Mouse (Mus musculus) left cerebral cortex, adult 2 months (tissue): ENCODE measurements at regions not wholly inside any gene's neighbourhood (a gene's known extent, or its start where the extent isn't known, plus 50 kb on each side); places are given as distances from the start of the nearest gene placed in this dataset.

ENCODE experiments used
- DNase-seq, 2 experiments: peaks; one replicate each; pipeline ENCODE4 v3.0.0; 2021 to 2022; ENCODE audit warnings: low spot score in 2 of 2, mixed read lengths in 1 of 2; ENCODE audit errors: extremely low spot score in 1 of 2
- H3K27ac ChIP-seq: fragments of 200-600 bp; 2 replicates; pipeline ENCODE4 v1.8.1; 2022
- H3K4me3 ChIP-seq: fragments of 200-600 bp; 2 replicates; pipeline ENCODE4 v1.8.1; 2022
- CTCF ChIP-seq: fragments of 200-600 bp; IDR thresholded peaks from 2 replicates; pipeline ENCODE4 v1.8.1; 2022; ENCODE audit warnings: antibody characterized with exemption, mild to moderate bottlenecking, moderate library complexity
- intact Hi-C: fragments of 180-260 bp; cut with DNase I; formaldehyde crosslinking; loops from one replicate; pipeline ENCODE4 v1.15.1; 2025

- no peak for DNase-seq
- no peak for TF ChIP-seq CTCF
- no peak overlapping the region for H3K4me3 ChIP-seq
- intact Hi-C loops, result no loop called here
- no peak overlapping the region for H3K27ac ChIP-seq
These were observed 281.1 kb downstream of the Tmem38b start for GRCm38 (mm10) chr4:54106976-54107375.

GRCm38 (mm10) chr4:54116310-54116709, 290.5 kb downstream of the Tmem38b start:
- H3K27ac ChIP-seq, result no peak overlapping the region
- H3K4me3 ChIP-seq, result no peak overlapping the region
- no peak for DNase-seq
- intact Hi-C loops, result no loop called here
- TF ChIP-seq CTCF, result no peak

DNA sequence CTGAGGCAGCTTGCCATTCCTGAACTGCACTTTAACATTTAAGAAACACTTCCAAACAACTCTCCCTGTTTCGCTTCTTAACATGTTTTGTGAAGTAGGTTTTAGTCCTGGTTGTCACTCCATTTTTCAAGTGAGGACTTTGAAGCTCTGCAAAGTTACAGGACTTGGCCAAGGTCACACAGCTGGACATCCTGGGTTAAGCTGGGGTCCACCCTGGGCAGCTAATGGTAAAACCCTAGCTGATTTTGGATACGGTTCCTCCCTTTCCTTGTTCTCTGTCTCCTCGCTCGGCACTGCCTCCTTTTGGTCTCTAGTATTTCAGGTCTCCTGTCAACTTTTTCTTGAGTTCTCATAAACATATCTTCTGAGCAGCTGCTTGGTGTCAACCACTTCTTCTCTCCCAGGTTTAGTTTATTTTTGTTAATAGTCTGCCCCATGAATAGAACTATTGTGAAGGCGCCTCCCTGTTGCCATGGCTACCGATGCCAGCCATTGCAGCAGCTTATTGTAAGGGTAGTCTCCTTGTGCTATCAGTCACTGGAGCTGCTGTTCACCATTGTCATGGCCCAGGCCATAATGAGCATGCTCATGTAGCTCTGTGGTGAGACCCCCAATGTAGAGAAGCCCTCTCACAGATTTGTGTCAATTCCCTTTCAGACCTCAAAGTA, 292.5 kb downstream of the Tmem38b start:
- DNase-seq, result peak in 1 of 2 experiments; percentile 22
- Histone ChIP-seq H3K27ac (no peak overlapping the region), H3K4me3 (no peak overlapping the region)
- TF ChIP-seq CTCF, result no peak
- intact Hi-C loops, result no loop called here

- Histone ChIP-seq H3K4me3 (no peak overlapping the region), H3K27ac (no peak overlapping the region)
- no peak for DNase-seq
- no peak for TF ChIP-seq CTCF
- intact Hi-C loops, result no loop called here
These were observed 303.2 kb downstream of the Tmem38b start for GRCm38 (mm10) chr4:54128717-54129698.

GRCm38 (mm10) chr4:54156146-54156545, 330.3 kb downstream of the Tmem38b start:
- no peak for TF ChIP-seq CTCF
- intact Hi-C loops, result no loop called here
- no peak for DNase-seq
- Histone ChIP-seq H3K4me3 (no peak overlapping the region), H3K27ac (no peak overlapping the region)

DNA sequence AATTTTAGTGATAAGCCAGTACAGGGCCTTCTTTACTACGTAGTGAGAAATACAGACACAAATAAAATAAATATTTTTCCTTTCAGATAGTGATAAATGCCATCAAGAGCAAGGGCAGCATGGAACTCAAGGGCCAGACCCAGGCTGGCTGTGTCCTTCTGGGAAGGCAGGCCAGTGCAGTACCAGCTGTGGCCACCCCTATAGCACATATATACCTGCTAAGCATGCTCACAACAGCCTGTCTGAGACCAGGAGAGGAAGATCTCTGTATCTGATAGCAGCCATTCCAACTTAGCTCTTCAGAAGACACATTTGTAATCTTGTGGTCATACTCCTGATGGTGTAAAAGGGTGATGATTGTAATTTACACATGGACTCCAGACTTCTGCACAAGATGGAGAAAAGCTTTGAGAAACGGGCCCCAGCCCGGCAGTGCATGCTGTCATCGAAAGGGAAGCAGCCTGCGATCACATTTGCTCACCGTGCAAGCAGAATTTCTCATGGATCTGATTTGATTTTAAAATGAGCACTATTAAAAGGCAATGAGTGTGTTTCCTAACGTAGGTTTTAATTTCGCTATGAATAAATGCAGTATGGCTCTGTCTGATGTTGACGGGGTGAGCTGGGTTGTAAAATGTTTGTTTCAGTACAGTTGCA, 335.6 kb downstream of the Tmem38b start:
- DNase-seq, result no peak
- Histone ChIP-seq H3K27ac (no peak overlapping the region), H3K4me3 (no peak overlapping the region)
- intact Hi-C loops, result no loop called here
- no peak; the same call in 1 of the 2 replicates for TF ChIP-seq CTCF

DNA sequence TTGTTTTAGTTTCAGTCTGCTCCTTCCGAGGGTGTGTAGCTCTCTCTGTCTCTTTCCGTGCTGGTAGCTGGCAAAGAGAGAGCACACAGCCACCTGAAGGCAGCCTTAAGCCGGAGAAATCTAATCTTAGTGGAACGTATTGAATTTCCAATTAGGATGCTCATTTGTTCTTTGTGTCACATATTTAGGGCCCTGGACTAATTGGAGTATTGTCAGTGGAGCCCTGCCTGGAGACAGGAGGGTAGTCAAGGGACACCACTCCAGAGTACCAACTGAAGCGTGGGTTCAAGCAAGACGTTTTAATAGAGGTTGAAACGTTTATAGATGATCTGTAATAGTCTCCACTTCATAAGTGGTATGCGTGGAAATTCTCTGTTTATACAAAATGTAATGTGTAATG, 336.5 kb downstream of the Tmem38b start:
- TF ChIP-seq CTCF, result no peak
- Histone ChIP-seq H3K27ac (no peak overlapping the region), H3K4me3 (no peak overlapping the region)

GRCm38 (mm10) chr4:54170202-54170931, 344.5 kb downstream of the Tmem38b start:
- DNase-seq, result no peak
- intact Hi-C loops, result no loop called here

More for the DNA sequence above, 336.5 kb downstream of the Tmem38b start:
- DNase-seq, result no peak
- intact Hi-C loops, result no loop called here

DNA sequence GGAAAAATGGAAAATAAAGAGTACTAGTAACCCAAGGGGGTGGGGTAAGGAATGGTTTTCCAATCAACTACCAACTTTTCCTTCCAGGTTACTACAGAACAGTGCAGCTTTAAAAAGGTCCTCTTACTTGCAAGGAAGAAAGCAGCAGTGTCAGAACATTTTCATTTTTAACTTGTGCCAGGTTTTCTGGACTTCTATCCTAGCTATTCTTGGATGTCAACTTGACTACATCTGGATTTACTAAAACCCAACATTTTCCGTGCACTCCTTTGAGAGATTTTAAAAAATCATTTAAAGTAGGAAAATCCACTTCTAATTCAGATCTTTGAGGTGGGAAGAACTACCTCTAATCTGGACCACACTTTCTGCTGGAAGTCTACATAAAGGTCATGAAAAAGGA, 358.4 kb downstream of the Tmem38b start:
- intact Hi-C loops, result no loop called here
- Histone ChIP-seq H3K4me3 (no peak overlapping the region), H3K27ac (no peak overlapping the region)
- DNase-seq, result no peak
- no peak for TF ChIP-seq CTCF

More at GRCm38 (mm10) chr4:54170202-54170931, 344.5 kb downstream of the Tmem38b start:
- no peak for TF ChIP-seq CTCF
- no peak overlapping the region for H3K27ac ChIP-seq
- no peak overlapping the region for H3K4me3 ChIP-seq

DNA sequence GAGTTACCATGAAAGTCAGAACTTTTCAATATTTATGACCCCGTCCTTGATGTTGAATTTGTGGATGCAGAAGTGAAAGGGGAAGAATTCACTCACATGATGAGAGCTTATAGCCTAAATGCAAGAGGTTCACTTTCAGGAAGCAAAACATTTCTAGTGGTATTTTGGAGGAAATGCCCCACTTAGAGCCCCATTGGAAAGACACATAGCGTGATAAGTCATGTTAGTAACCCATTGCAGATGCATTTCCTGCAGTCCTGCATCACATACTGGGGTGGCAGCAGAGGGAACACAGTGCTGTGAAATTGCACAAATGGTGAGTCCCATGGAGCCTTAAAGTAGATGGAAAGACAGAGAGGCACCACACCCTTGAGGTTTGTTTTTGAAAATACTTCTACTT, 369.9 kb downstream of the Tmem38b start:
- no peak for DNase-seq
- H3K4me3 ChIP-seq, result no peak overlapping the region
- no peak for TF ChIP-seq CTCF
- intact Hi-C loops, result no loop called here
- no peak overlapping the region for H3K27ac ChIP-seq

GRCm38 (mm10) chr4:54202440-54202839, 376.6 kb downstream of the Tmem38b start:
- H3K4me3 ChIP-seq, result no peak overlapping the region
- intact Hi-C loops, result no loop called here
- no peak overlapping the region for H3K27ac ChIP-seq
- TF ChIP-seq CTCF, result no peak
- no peak for DNase-seq

- no peak for TF ChIP-seq CTCF
- intact Hi-C loops, result no loop called here
- Histone ChIP-seq H3K4me3 (no peak overlapping the region), H3K27ac (no peak overlapping the region)
- DNase-seq, result no peak
These were observed 398.7 kb downstream of the Tmem38b start for GRCm38 (mm10) chr4:54224572-54224971.
